Mouse (Mus musculus): ENCODE measurements around the gene Sppl2b.

Sppl2b gene

DNA sequence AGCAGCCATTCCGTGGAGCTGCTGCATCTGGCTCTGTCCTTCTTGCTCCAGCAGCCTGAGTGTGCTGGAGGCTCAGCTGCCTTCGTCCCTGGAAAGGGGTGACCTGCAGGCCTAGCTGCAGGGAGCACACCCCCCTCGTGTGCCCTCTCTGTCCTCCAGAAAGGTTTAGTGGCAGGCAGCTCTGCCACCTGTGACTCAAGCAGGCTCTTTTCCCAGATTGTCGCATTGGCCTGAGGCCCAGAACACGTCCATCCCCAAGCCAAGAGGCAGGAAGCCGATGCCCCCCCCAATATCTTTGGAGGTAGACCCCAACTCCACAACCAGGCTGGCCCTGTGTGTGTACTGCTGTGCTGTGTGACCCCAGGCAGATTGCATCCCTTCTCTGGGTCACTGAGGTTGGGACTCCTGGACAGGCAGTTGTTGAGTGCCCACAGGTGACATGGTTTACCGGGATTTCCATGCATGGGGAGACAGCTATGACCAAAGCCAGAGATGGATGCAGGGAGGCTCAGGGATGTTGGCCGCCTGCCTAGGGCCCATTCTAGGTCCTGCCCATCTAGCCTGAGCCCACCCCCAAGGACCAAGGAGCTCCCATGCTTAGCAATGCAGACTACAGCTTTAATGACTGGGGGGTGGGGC is 9.9 kb upstream of the Sppl2b start:
- DNase-seq (ENCODE audit: low read depth): no peak

- no peak for DNase-seq (ENCODE audit: low read depth)
Measured at GRCm38 (mm10) chr10:80845732-80846131, 9.3 kb upstream of the Sppl2b start.

- DNase-seq (ENCODE audit: low read depth): no peak
Measured at GRCm38 (mm10) chr10:80848571-80848970, 6.5 kb upstream of the Sppl2b start.

GRCm38 (mm10) chr10:80855749-80856073 is 636 bp downstream of the Sppl2b start:
- DNase-seq (ENCODE audit: low read depth): no peak

- DNase-seq (ENCODE audit: low read depth): peak; percentile 64
Measured at GRCm38 (mm10) chr10:80856267-80856666, 1.2 kb downstream of the Sppl2b start.

- DNase-seq (ENCODE audit: low read depth): no peak
Measured at GRCm38 (mm10) chr10:80856908-80857307, 1.8 kb downstream of the Sppl2b start.

- DNase-seq (ENCODE audit: low read depth): no peak
Measured at GRCm38 (mm10) chr10:80857386-80857785, 2.3 kb downstream of the Sppl2b start.

DNA sequence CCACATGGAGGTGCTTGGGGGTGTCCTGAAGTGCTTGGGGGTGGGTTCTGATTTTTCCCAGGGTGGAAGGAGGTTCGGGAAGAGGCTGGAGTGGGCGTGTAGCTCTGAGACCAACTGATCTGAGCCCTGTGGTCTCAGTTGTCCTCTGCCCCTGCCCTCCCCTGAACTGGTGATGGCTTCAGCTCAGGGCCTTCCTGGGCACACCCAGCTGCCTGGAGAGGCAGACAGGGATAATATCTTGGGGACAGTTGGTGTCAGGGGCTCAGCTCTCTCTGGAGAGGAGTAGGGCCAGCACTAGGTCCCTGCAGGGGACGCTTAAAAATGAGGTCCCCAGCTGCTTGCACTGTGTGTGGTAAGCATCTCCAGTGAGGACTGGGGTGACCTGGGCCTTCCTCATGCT is 2.8 kb downstream of the Sppl2b start:
- no peak for DNase-seq (ENCODE audit: low read depth)

- no peak for DNase-seq (ENCODE audit: low read depth)
Measured at GRCm38 (mm10) chr10:80858350-80858935, 3.4 kb downstream of the Sppl2b start.

GRCm38 (mm10) chr10:80862305-80862704 is 7.2 kb downstream of the Sppl2b start:
- no peak for DNase-seq (ENCODE audit: low read depth)

- no peak for DNase-seq (ENCODE audit: low read depth)
Measured at GRCm38 (mm10) chr10:80864446-80864845, 9.4 kb downstream of the Sppl2b start.

DNA sequence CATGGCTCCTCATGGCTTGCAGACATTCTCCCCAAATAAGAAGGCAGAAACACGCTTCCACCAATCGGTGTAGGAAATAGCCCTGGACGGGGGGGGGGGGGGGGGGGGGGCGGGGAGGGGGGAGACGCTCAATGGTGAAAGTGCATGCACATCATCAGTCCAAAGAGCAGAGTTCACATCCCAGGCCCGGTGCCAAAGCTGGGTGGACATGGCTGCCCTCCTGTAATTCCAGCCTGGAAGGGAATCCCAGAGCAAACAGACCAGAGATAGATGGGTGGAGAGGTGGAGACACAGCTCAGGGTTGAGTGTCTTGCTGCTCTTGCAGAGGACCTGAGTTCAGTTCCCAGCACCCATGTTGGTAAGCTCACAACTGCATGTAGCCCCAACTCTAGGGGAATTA is 15.9 kb downstream of the Sppl2b start:
- no peak for DNase-seq (ENCODE audit: low read depth)

- DNase-seq (ENCODE audit: low read depth): no peak
Measured at GRCm38 (mm10) chr10:80871581-80871980, 16.5 kb downstream of the Sppl2b start, which contains the start of gene Tmprss9. Gene Tmprss9, plus strand, starts transcription at chr10:80871848.

DNA sequence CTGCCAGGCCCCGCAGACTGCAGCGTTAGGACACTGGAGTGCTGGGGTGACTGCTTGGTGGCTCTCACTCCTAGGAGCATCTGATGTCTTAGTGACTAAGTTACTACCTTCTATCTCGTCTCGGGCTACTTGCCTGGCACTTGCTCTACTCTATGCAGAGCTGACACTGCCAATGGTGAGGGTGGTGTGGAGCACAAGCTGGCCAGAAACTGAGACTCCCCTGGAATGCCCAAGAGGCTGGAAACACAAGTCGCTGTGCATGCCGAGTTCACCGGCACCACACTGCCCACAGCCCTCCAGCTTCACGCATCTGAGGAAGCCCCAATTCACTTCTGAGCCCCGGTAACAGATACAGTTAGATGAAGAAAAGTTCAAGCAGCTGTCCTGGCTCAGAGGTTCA is 19.0 kb downstream of the Sppl2b start:
- no peak for DNase-seq (ENCODE audit: low read depth)

DNA sequence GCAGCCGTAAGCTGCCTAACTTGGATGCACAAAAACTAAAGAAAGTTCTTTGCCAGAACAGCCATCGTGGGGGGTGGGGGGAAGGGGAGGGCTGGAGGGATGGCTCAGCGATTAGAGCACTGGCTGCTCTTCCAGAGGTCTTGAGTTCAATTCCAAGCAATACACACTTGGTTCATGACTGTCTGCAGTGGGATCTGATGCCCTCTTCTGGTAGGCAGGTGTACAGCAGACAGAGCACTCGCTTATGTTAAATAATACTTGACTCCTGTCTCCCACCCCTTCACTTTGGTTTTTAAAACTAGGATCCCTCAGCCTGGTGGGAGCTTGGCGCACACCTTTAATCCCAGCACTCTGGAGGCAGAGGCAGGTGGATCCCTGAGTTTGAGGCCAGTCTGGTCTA is 21.0 kb downstream of the Sppl2b start:
- DNase-seq (ENCODE audit: low read depth): no peak

DNA sequence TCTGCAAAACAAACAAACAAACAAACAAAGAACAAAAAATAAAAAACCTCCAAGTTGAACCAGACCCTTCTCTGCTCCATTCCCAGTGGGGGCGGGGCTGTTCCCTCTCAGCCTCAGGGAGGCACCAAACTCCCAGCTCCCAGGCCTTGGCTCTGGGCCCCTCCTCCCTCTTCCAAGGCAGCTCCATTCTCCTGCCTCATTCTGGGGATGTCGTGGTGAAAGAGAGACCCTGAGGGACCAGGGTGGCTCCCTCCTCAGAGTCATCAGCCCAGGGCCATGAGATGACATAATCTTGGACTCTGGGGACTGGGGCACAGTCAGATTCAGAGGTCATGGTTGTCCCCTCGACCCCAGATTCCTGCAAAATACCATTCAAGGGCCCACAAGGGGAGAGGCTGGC is 21.5 kb downstream of the Sppl2b start:
- DNase-seq (ENCODE audit: low read depth): no peak

DNA sequence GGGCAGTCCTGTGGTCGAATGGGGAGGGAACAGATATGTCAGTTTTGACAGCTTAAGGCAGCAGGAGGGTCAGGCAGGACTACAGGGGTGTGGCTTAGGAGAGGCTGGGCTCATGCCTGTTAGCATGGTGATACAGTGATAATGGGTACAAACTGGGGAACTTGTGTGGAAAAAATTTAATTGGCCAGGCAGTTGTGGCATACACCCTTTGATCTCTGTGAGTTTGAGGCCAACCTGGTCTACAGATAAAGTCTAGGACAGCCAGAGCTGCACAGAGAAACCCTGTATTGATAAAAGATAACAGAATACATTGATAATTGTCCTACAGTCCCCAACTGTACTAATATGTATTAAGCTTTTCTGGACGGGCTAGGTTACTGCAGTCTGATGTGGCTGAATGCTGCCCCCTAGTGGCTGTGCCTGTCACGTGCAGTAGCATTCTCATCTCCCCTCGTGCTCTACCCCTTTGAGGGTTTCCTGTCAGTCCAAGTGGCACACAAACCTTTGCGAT is 25.1 kb downstream of the Sppl2b start:
- DNase-seq (ENCODE audit: low read depth): no peak

GRCm38 (mm10) chr10:80880901-80881300 is 25.8 kb downstream of the Sppl2b start:
- no peak for DNase-seq (ENCODE audit: low read depth)

GRCm38 (mm10) chr10:80881301-80881700 is 26.2 kb downstream of the Sppl2b start:
- DNase-seq (ENCODE audit: low read depth): peak; percentile 27

DNA sequence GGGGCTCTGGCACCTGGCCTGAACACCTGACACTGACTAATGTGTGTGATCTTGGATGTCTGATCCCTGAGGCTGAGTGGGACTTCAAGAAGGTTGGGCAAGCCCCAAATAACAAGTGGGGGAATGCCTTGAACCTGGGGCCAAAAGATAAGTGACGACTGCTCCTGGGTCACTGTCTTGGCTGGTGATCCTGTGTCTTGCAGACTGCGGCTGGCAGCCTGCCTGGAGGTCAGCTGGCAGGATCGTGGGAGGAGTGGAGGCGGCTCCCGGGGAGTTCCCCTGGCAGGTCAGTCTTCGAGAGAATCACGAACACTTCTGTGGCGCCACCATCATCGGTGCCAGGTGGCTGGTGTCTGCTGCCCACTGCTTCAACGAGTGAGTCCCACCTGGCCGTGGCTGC is 32.1 kb downstream of the Sppl2b start:
- DNase-seq (ENCODE audit: low read depth): no peak

DNA sequence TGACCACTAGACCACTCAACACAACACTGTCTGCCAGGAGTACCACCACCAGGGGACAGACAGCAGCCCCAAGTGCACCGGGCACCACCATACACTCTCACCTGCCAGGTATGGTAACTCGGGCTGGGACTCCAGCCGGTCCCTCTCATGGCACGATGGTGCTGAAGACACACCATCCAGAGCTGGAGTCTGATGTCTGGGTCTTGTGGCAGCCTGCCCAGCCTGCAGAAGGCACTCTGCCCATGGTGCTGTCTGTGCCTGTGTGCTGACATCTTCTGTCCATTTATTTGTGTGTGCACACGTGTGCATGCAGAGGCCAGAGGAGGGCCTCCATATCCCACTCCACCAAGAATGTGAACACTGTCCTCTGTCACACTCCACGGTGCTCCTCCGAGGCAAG is 40.0 kb downstream of the Sppl2b start:
- DNase-seq (ENCODE audit: low read depth): no peak

DNA sequence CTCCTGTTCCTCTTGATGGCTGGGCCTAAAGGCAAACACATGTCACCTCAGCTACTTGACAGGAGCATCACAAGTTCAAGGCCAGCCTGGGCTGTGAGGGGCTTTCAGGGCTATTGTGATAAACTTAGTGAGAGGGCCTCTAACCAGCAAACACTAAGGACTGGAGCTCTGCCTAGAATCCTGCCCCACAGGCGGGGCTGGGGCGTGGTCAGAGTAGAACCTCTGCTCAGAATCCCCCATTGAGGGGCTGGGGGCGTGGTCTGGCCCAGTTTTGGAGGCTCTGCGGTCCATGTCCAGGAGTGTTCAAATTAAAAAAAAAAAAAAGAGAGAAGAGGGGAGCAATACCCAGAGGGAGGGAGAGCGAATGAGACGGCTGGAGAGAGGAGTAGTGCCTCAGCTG is 40.6 kb downstream of the Sppl2b start:
- no peak for DNase-seq (ENCODE audit: low read depth)

DNA sequence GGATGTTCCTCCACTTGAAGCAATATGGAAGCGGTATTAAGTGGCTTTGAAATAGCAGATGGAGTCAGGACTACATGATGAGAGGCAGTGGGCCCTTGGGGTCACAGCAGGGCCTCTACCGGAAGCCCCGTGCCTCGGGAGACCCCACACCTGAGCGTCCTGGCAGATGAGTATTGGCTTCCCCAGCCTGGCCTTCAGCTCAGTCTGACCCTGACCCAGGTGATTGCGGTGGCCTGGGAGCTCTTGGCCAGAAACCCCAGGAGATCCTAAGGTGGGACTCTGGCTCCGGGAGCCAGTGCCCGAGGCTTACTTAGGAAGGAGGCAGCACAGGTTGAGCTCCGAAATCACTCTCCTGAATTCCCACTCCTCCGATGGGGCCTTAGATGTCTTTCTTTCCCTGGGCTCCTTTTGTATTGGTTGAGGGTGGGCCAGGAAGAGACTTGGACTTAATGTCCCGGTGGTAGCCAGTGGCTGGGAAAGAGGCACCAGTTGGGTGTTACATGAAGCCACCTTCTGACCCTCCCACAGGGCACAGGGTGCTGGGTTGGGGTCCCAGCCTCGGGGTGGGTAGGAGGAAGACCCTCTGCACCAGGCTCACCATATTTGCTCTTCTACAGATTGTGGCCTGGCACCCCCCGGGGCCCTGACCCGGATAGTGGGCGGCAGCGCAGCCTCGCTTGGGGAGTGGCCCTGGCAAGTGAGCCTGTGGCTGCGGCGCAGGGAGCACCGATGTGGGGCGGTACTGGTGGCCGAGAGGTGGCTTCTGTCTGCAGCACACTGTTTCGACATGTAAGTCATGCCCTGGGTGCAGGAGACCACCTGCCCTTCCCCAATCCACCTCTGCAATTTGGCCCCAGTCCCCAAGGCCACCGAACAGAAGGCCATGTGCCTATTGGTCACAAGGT is 41.8 kb downstream of the Sppl2b start:
- no peak for DNase-seq (ENCODE audit: low read depth)

Data from fibroblast of lung, adult 2 months (primary cell).